20 mouse cellular contexts compared by ENCODE assay signal in genomic region chr14:87020240-87020639, GRCm38 (mm10).
"Had no signal": no experiment of that assay in that cellular context is flagged by ENCODE, and none has a peak within 500 bp of the region (broad histone marks: within the 10 kb centered on the region; RNA-seq: fewer than 3 reads in every experiment).

No protein-coding gene starts in this region.

- H3K27me3 ChIP-seq: heart, embryonic 12.5 days; hindbrain, embryonic 12.5 days; intestine, embryonic 15.5 days; limb, embryonic 12.5 days had no signal

- H3K9ac ChIP-seq: heart, embryonic 12.5 days; hindbrain, embryonic 12.5 days; hindbrain, embryonic 14.5 days; intestine, embryonic 15.5 days; limb, embryonic 12.5 days had no signal

- DNase-seq: gastrocnemius, adult 2 months; gastrocnemius, postnatal 10 days; gastrocnemius, postnatal 25 days; heart, adult 18-20 months; heart, postnatal 10 days; kidney, adult 18-20 months; kidney, adult 8-10 months had no signal

- H3K4me3 ChIP-seq: gastrocnemius, adult 2 months; heart, embryonic 10.5 days; heart, embryonic 12.5 days; hindbrain, embryonic 10.5 days; hindbrain, embryonic 12.5 days; intestine, embryonic 15.5 days; layer of hippocampus, adult 2 months; left cerebral cortex, adult 2 months; limb, embryonic 10.5 days; limb, embryonic 12.5 days had no signal

- H3K27ac ChIP-seq: gastrocnemius, adult 2 months; heart, embryonic 10.5 days; hindbrain, embryonic 10.5 days; hindbrain, embryonic 12.5 days; hindbrain, embryonic 14.5 days; intestine, embryonic 15.5 days; layer of hippocampus, adult 2 months; left cerebral cortex, adult 2 months; limb, embryonic 10.5 days; limb, embryonic 12.5 days had no signal

- ATAC-seq: hindbrain, embryonic 16.5 days; inflammation-experienced regulatory T-cells, adult 6 months; intestine, embryonic 15.5 days; intestine, postnatal 0 days had no signal

- H3K36me3 ChIP-seq: heart, embryonic 10.5 days; heart, embryonic 12.5 days; hindbrain, embryonic 10.5 days; hindbrain, embryonic 12.5 days; intestine, embryonic 15.5 days; limb, embryonic 10.5 days; limb, embryonic 12.5 days had no signal

- H3K4me1 ChIP-seq: hindbrain, embryonic 10.5 days; hindbrain, embryonic 12.5 days; intestine, embryonic 15.5 days; limb, embryonic 10.5 days; limb, embryonic 12.5 days had no signal

- H3K4me2 ChIP-seq: heart, embryonic 12.5 days; hindbrain, embryonic 12.5 days; hindbrain, embryonic 14.5 days; intestine, embryonic 15.5 days; limb, embryonic 12.5 days had no signal

- H3K9me3 ChIP-seq: heart, embryonic 10.5 days; heart, embryonic 12.5 days; hindbrain, embryonic 10.5 days; hindbrain, embryonic 12.5 days; intestine, embryonic 15.5 days; limb, embryonic 10.5 days; limb, embryonic 12.5 days had no signal
